Mouse (Mus musculus): ENCODE data around the gene Stag3.

- TF ChIP-seq POLR2A (IDR thresholded peaks at IDR 0.05; ENCODE audit: insufficient read length, low read depth) (no peak), MYOD1 (IDR thresholded peaks at IDR 0.05; ENCODE audit: control insufficient read depth in 1 of 3, insufficient read length in 2 of 3, low read depth in 2 of 3) (no peak), USF1 (IDR thresholded peaks at IDR 0.05; ENCODE audit: low read depth) (no peak), MYOG (IDR thresholded peaks at IDR 0.05; ENCODE audit: control insufficient read depth in 1 of 3, insufficient read depth in 1 of 3, insufficient read length in 2 of 3, low read depth in 2 of 3) (no peak), TCF12 (IDR thresholded peaks at IDR 0.05; ENCODE audit: insufficient read depth, poor library complexity, severe bottlenecking) (no peak), MAX (IDR thresholded peaks at IDR 0.05; ENCODE audit: low read depth) (no peak), SRF (IDR thresholded peaks at IDR 0.05; ENCODE audit: control insufficient read depth, insufficient read length, low read depth) (no peak), POLR2AphosphoS2 (IDR thresholded peaks at IDR 0.05; ENCODE audit: insufficient read length, low read depth) (no peak), E2F4 (IDR thresholded peaks at IDR 0.05; ENCODE audit: insufficient read depth) (no peak), CEBPB (IDR thresholded peaks at IDR 0.05; ENCODE audit: insufficient read depth, poor library complexity, severe bottlenecking) (no peak), TCF3 (IDR thresholded peaks at IDR 0.05; ENCODE audit: insufficient read length, low read depth) (no peak), REST (IDR thresholded peaks at IDR 0.05; ENCODE audit: insufficient read depth, insufficient read length) (no peak)
These were observed 2.0 kb upstream of the Stag3 start for GRCm38 (mm10) chr5:138277994-138278393.

Measured in myocyte (in vitro differentiated cells).